Mouse (Mus musculus) spleen, adult 18-20 months (tissue): Measurements from ENCODE around the gene Mok.

Experiments used
- DNase-seq, 2 experiments: peaks; one replicate each; pipeline ENCODE4 v3.0.0; 2022; ENCODE audit warnings: mixed read lengths in 2 of 2

Mok gene

GRCm38 (mm10) chr12:110764531-110764930 lies 76.2 kb downstream of the Mok start:
- no peak for DNase-seq

GRCm38 (mm10) chr12:110762321-110762720 lies 78.4 kb downstream of the Mok start:
- DNase-seq, result no peak

- no peak for DNase-seq
Measured at GRCm38 (mm10) chr12:110758932-110759331, 81.8 kb downstream of the Mok start.
